Comparison of ENCODE assay signal across 10 mouse cellular contexts in the genomic region with DNA sequence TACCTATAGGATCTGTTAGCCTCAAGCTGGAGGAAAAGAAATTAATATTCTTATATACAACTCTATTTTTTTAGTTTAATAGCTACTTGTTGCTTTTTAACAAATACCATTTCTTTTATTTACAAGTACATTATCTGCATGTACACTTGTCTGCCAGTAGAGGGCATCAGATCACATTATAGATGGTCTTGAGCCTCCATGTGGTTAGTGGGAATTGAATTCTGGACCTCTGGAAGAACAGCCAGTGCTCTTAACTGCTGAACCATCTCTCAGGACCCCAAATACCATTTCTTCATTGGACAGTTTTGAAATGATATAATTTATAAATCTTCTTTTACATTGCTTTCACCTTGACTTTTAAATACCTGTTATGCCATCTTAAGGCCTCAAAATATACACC. TPM values are rescaled to one million over a fixed set of nuclear protein-coding genes. Genes with fewer than 3 reads are reported as not detected.
DNase-seq lines count a peak whose midpoint lies in the region; ATAC-seq and TF ChIP-seq lines count a peak whose summit lies in the region.
"Had no signal": no experiment of that assay in that cellular context is flagged by ENCODE, and none has a peak within 500 bp of the region (broad histone marks: within the 10 kb centered on the region; RNA-seq: fewer than 3 reads in every experiment).

No protein-coding gene starts in this region.

- intact Hi-C loops in gastrocnemius, adult 2 months (cut with DNase I), result loop anchor here (5.0 kb wide), 1 partner anchor 716 kb away; no protein-coding TSS in a partner anchor
- intact Hi-C loops in left cerebral cortex, postnatal 36 days (cut with DNase I), result loop anchor here (5.0 kb wide), 1 partner anchor 716 kb away; no protein-coding TSS in a partner anchor

- no peak overlapping the region for H3K9ac ChIP-seq in midbrain, embryonic 14.5 days (replicated peaks; ENCODE audit: low read length)
- no peak overlapping the region for H3K9ac ChIP-seq in midbrain, embryonic 11.5 days (ENCODE audit: low read length)
- H3K9ac ChIP-seq: kidney, embryonic 15.5 days; liver, embryonic 13.5 days had no signal

- no peaks in the 10 kb centered on the region for H3K9me3 ChIP-seq in midbrain, embryonic 14.5 days (ENCODE audit: control insufficient read depth, low read length)
- no peaks in the 10 kb centered on the region for H3K9me3 ChIP-seq in midbrain, embryonic 11.5 days (ENCODE audit: control insufficient read depth, low read length)
- H3K9me3 ChIP-seq: kidney, embryonic 15.5 days; liver, embryonic 13.5 days had no signal

- H3K27ac ChIP-seq in gastrocnemius, adult 2 months, result no peak overlapping the region
- no peak overlapping the region for H3K27ac ChIP-seq in midbrain, embryonic 14.5 days (replicated peaks; ENCODE audit: low read depth, low read length)
- no peak overlapping the region for H3K27ac ChIP-seq in midbrain, embryonic 11.5 days (ENCODE audit: low read depth, low read length)
- H3K27ac ChIP-seq: kidney, embryonic 15.5 days; liver, embryonic 13.5 days had no signal

- H3K36me3 ChIP-seq in midbrain, embryonic 14.5 days (ENCODE audit: control insufficient read depth, insufficient read depth, low read length), result no peaks in the 10 kb centered on the region
- H3K36me3 ChIP-seq in midbrain, embryonic 11.5 days (ENCODE audit: control insufficient read depth, insufficient read depth, low read length), result no peaks in the 10 kb centered on the region
- H3K36me3 ChIP-seq: kidney, embryonic 15.5 days; liver, embryonic 13.5 days had no signal

- DNase-seq in gastrocnemius, adult 2 months, result no peak
- no peak for DNase-seq in gastrocnemius, adult 18-20 months (ENCODE audit: low spot score)
- peak; percentile 66 for DNase-seq in midbrain, embryonic 14.5 days
- no peak for DNase-seq in midbrain, embryonic 11.5 days (ENCODE audit: low spot score, missing footprints)
- no peak for DNase-seq in left cerebral cortex, postnatal 36 days (ENCODE audit: low spot score in 2 of 2)
- no peak for DNase-seq in gastrocnemius, postnatal 25 days
- DNase-seq: liver, embryonic 13.5 days had no signal

- no peak for ATAC-seq in midbrain, embryonic 14.5 days (ENCODE audit: low FRiP score, low TSS enrichment)
- ATAC-seq in midbrain, embryonic 11.5 days (ENCODE audit: low FRiP score), result no peak
- peak; percentile 60 for ATAC-seq in common myeloid progenitor, adult 5-6 weeks (replicated peaks; ENCODE audit: low read depth, poor library complexity, severe bottlenecking)
- 0 out of 2 replicates have a peak, but pooled peaks have one; percentile 36 for ATAC-seq in neutrophil, adult 5-6 weeks (ENCODE audit: extremely low read depth, insufficient number of reproducible peaks, low FRiP score, poor library complexity, severe bottlenecking)

- TF ChIP-seq CTCF in gastrocnemius, adult 2 months (IDR thresholded peaks at IDR 0.05), result peak; percentile 75

- no peaks in the 10 kb centered on the region for H3K4me1 ChIP-seq in midbrain, embryonic 14.5 days (ENCODE audit: control insufficient read depth, insufficient read depth, low read length)
- H3K4me1 ChIP-seq in midbrain, embryonic 11.5 days (ENCODE audit: control insufficient read depth, insufficient read depth, low read length), result no peaks in the 10 kb centered on the region
- H3K4me1 ChIP-seq: kidney, embryonic 15.5 days; liver, embryonic 13.5 days had no signal

- H3K4me3 ChIP-seq in gastrocnemius, adult 2 months, result no peak overlapping the region
- H3K4me3 ChIP-seq in midbrain, embryonic 14.5 days (replicated peaks; ENCODE audit: low read depth, low read length), result no peak overlapping the region
- no peak overlapping the region for H3K4me3 ChIP-seq in midbrain, embryonic 11.5 days (ENCODE audit: low read depth, low read length)
- H3K4me3 ChIP-seq: kidney, embryonic 15.5 days; liver, embryonic 13.5 days had no signal

- H3K4me2 ChIP-seq in midbrain, embryonic 14.5 days (ENCODE audit: low read length), result no peak overlapping the region
- H3K4me2 ChIP-seq in midbrain, embryonic 11.5 days, result no peak overlapping the region
- H3K4me2 ChIP-seq: kidney, embryonic 15.5 days; liver, embryonic 13.5 days had no signal

- H3K27me3 ChIP-seq in midbrain, embryonic 14.5 days (ENCODE audit: control insufficient read depth, insufficient read depth, low read length), result no peaks in the 10 kb centered on the region
- no peaks in the 10 kb centered on the region for H3K27me3 ChIP-seq in midbrain, embryonic 11.5 days (ENCODE audit: control insufficient read depth, insufficient read depth, low read length)
- H3K27me3 ChIP-seq: kidney, embryonic 15.5 days; liver, embryonic 13.5 days had no signal

RNA-seq across cellular contexts. Expression of a gene that starts 9.2 kb away (rescaled TPM):
- 1 to 10 TPM; 1.1 to 1.8 TPM for total RNA-seq in gastrocnemius, adult 2 months (2021)
- 1 to 10 TPM; 1.3 to 1.4 TPM for total RNA-seq in gastrocnemius, adult 18-20 months (2021)
- polyA plus RNA-seq in midbrain, embryonic 14.5 days (2014; fragmentation: Nextera tagmentation; extraction: Ambion mirVana), result 2.7 and 3.8 TPM in 2 replicates
- polyA plus RNA-seq in midbrain, embryonic 11.5 days (2014; fragmentation: Nextera tagmentation; extraction: Ambion mirVana), result 2.9 and 3.8 TPM in 2 replicates
- 0.34 and 5.2 TPM in 2 replicates for total RNA-seq in common myeloid progenitor, adult 5-6 weeks (2017)
- 8.8 and 10.6 TPM in 2 replicates for total RNA-seq in neutrophil, adult 5-6 weeks (2017)
- 1 to 10 TPM; 4.4 to 7.6 TPM for total RNA-seq in left cerebral cortex, postnatal 36 days (2021)
- total RNA-seq in gastrocnemius, postnatal 25 days (2021), result 1 to 10 TPM in 1 of 2 experiments, under 1 TPM in 1; 0.77 to 1.4 TPM

Comparison
In these comparisons a context has a peak if more than half of its experiments do, and no peak if none do; other contexts are left out.
1. ATAC-seq: peak in common myeloid progenitor, adult 5-6 weeks (single experiment) and neutrophil, adult 5-6 weeks (single experiment); none in midbrain, embryonic 14.5 days (single experiment) and midbrain, embryonic 11.5 days (single experiment).